Mouse (Mus musculus) liver, adult 2 months (tissue): ENCODE measurements around the gene Iqck. TPM values are rescaled to one million over a fixed set of nuclear protein-coding genes. Genes with fewer than 3 reads are reported as not detected.

Experiments used
- DNase-seq: peaks from one replicate; pipeline ENCODE4 v3.0.0-alpha.2; 2011; ENCODE audit warnings: low read depth, low spot score; ENCODE audit errors: extremely low read depth
- H3K27ac ChIP-seq: fragments of 200-500 bp; replicated peaks from 2 replicates; pipeline ENCODE4 v1.5.1; 2012; ENCODE audit warnings: low read depth, mild to moderate bottlenecking, control low read depth, inconsistent platforms, low read length; ENCODE audit not compliant: insufficient read depth
- H3K27me3 ChIP-seq: fragments of 200-500 bp; 2 replicates; pipeline ENCODE4 v1.6.1; 2012; ENCODE audit warnings: mild to moderate bottlenecking, moderate library complexity, low read length, inconsistent platforms; ENCODE audit not compliant: control insufficient read depth, insufficient read depth
- H3K36me3 ChIP-seq: fragments of 200-500 bp; 2 replicates; pipeline ENCODE4 v1.6.1; 2012; ENCODE audit warnings: low read length, inconsistent platforms; ENCODE audit not compliant: control insufficient read depth, insufficient read depth
- H3K4me1 ChIP-seq: fragments of 200-500 bp; 2 replicates; pipeline ENCODE4 v1.6.1; 2011; ENCODE audit warnings: low read length; ENCODE audit not compliant: control insufficient read depth, insufficient read depth
- H3K4me3 ChIP-seq: fragments of 200-500 bp; 2 replicates; pipeline ENCODE4 v1.5.1; 2011; ENCODE audit warnings: low read depth, mild to moderate bottlenecking, control low read depth, low read length, moderate library complexity; ENCODE audit not compliant: insufficient read depth
- H3K79me2 ChIP-seq: fragments of 200-500 bp; 2 replicates; pipeline ENCODE4 v1.6.1; 2012; ENCODE audit warnings: inconsistent platforms, mild to moderate bottlenecking, low read length, moderate library complexity; ENCODE audit not compliant: control insufficient read depth, insufficient read depth
- H3K9ac ChIP-seq: fragments of 200-500 bp; 2 replicates; pipeline ENCODE4 v1.6.1; 2012; ENCODE audit warnings: low read depth, mild to moderate bottlenecking, control low read depth, inconsistent platforms, low read length
- CTCF ChIP-seq: fragments of 200-500 bp; IDR thresholded peaks from 2 replicates; pipeline ENCODE4 v1.5.1; 2011; ENCODE audit warnings: low read depth, low read length, control low read depth
- POLR2A ChIP-seq: fragments of 200-500 bp; IDR thresholded peaks from 2 replicates; pipeline ENCODE4 v1.6.1; 2011; ENCODE audit warnings: low read length, control low read depth; ENCODE audit not compliant: insufficient read depth; ENCODE audit errors: extremely low read depth
- WGBS: fragments of 180-500 bp; shearing (Covaris S2); methylation state at CpG from one replicate; pipeline ENCODE4 v1.1.7; 2018; 5-methylcytosine and 5-hydroxymethylcytosine counted together
- polyA plus RNA-seq: library from polyadenylated mRNA; depleted of rRNA; stranded (reverse); fragments of >200 nt; gene quantifications from 2 replicates; pipeline ENCODE4 v1.2.3, GENCODE M21; 2012
- total RNA-seq: library from RNA; depleted of rRNA; stranded (reverse); fragments of >200 nt; gene quantifications from 2 replicates; pipeline ENCODE4 v1.2.3, GENCODE M21; 2014

Iqck gene
- total and polyA plus RNA-seq, 2 experiments: 0.07 to 0.09 TPM

GRCm38 (mm10) chr7:118968870-118969269 lies 113.3 kb downstream of the Iqck start:
- no peak overlapping the region for H3K4me3 ChIP-seq
- no peak overlapping the region for H3K9ac ChIP-seq
- DNase-seq: no peak
- H3K4me1 ChIP-seq: no peaks in the 10 kb centered on the region
- 97% methylated on average over 3 of the region's 3 CpGs for WGBS
- TF ChIP-seq CTCF (no peak), POLR2A (no peak)
- no peak overlapping the region for H3K27ac ChIP-seq
- H3K36me3 ChIP-seq: no peaks in the 10 kb centered on the region
- no peaks in the 10 kb centered on the region for H3K27me3 ChIP-seq
- H3K79me2 ChIP-seq: no peaks in the 10 kb centered on the region

DNA sequence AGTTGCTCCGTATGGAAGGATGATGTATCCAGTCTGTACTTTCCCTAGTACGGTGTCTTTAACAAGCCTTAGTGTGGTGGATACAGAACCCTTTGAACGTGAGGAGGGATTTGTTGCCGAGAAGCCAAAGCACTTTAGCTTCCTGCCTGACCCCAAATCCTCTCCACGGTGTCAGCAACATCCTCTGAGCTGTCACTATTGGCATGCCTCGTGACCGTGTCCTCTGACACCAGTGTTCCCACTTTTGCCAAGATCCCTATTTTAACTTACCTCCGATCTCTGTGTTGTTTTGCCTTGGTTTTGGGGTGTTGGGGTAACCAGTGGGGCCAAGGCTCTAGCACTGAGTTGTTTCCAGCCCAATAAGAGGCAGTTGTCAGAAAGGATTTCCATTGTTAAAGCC lies 115.9 kb downstream of the Iqck start:
- Histone ChIP-seq H3K27ac (no peak overlapping the region), H3K36me3 (no peaks in the 10 kb centered on the region), H3K79me2 (no peaks in the 10 kb centered on the region), H3K4me1 (no peaks in the 10 kb centered on the region), H3K27me3 (no peaks in the 10 kb centered on the region), H3K9ac (no peak overlapping the region), H3K4me3 (no peak overlapping the region)
- TF ChIP-seq CTCF (no peak), POLR2A (no peak)
- 77% methylated on average over 8 of the region's 8 CpGs for WGBS
- no peak for DNase-seq

DNA sequence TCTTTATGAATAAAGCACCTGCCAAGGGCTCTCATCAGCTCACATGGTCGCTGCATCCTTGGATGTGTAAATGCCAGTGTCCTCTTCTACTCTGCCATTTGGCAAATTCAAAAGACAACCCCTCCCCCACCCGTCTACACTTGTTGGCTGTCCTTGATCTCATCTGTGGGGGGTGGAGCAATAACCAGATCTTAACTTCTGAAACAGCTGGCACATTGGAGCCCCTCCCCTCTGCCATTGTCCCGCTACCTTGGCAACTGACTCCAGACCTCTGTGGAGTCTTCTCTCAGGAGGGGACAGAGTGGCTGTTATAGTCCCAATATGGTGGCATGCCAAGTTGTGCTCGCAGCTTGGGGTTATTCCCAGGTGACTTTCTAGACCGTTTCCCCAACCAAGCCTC lies 116.8 kb downstream of the Iqck start:
- Histone ChIP-seq H3K36me3 (no peaks in the 10 kb centered on the region), H3K9ac (no peak overlapping the region), H3K4me3 (no peak overlapping the region), H3K4me1 (no peaks in the 10 kb centered on the region), H3K79me2 (no peaks in the 10 kb centered on the region), H3K27me3 (no peaks in the 10 kb centered on the region), H3K27ac (no peak overlapping the region)
- WGBS: 87% methylated on average over 5 of the region's 5 CpGs
- no peak for DNase-seq
- TF ChIP-seq POLR2A: no peak
- no peak for TF ChIP-seq CTCF

DNA sequence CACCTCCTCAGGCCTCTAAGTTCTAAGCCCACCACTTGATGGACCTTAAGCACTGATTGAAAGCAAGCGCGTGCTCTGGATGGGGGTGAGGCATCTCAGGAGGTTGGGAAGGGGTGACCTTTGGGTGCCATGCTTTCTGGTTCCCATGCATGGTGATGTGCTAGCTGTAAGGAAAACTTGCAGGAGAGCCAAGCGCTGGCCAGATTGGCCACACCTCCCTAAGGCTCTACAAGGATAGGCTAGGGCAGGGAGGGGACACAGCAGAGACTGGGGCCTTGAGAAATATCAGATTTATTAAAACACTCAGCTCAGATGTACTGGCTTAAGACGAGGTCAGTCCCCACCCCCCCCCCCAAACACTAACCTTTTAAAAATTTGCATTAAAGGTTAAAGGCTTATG lies 117.8 kb downstream of the Iqck start:
- H3K79me2 ChIP-seq: no peaks in the 10 kb centered on the region
- WGBS: 90% methylated on average over 4 of the region's 4 CpGs
- no peak for DNase-seq
- no peak overlapping the region for H3K9ac ChIP-seq
- H3K36me3 ChIP-seq: no peaks in the 10 kb centered on the region
- H3K4me1 ChIP-seq: no peaks in the 10 kb centered on the region
- H3K4me3 ChIP-seq: no peak overlapping the region
- no peaks in the 10 kb centered on the region for H3K27me3 ChIP-seq
- H3K27ac ChIP-seq: no peak overlapping the region
- no peak for TF ChIP-seq CTCF

DNA sequence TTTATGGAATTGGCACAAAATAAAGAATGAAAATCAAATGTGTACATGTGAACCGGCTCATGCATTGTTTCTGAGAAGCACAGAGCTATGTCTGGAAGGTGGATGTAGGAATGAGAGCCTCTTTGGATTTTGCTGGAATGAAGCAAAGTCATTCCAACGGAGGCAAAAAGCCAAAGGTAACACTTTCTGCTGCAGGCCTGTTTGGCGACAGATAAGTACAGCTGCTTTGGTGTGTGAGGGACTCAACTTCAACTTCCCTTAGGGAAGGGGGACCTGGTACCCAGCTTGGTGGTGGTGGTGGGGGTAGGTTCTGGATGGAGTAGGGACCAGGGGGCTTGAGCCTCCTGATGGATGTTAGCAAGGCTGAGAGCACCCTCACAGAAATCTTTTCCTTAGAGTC lies 120.3 kb downstream of the Iqck start:
- H3K36me3 ChIP-seq: no peaks in the 10 kb centered on the region

DNA sequence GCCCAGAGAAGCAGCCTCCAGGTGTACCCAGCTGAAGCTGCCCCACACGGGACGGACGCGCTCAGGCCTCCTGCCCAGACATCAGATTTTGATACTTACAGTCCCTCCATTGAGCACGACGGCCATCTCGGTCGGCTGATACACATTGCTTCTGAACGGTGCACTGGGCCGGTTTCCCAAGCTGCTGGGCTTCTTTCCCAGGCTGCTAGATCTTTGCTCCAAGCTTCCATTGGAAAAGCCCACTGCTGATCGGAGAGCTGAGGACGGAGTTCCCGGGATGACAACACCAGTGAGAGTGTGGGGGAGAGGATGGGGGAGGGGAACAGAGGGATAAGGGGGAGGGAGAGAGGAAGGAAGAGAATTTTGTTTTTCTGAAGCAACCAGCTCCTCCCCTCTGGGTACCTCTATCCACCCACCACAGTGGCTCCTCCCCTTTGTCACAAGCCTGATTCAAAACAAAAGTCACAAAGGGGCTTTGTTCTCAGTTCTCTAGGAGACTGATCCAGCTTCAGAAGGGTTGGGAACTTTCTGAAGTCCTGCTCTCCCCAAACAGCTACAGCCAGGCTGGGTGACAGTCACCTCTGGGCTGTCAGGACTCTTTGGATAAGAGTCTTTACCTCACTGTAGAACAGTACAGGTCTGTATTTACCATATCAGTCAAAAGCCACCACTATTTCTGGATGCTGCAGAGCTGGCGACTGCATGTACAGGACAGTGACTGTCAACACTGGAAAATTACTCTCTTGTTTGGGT lies 121.0 kb downstream of the Iqck start:
- Histone ChIP-seq H3K27ac (no peak overlapping the region), H3K36me3 (no peaks in the 10 kb centered on the region), H3K79me2 (no peaks in the 10 kb centered on the region), H3K9ac (no peak overlapping the region), H3K27me3 (no peaks in the 10 kb centered on the region), H3K4me1 (no peaks in the 10 kb centered on the region), H3K4me3 (no peak overlapping the region)
- 55% methylated on average over 14 of the region's 14 CpGs for WGBS
- TF ChIP-seq POLR2A: no peak
- TF ChIP-seq CTCF: no peak
- DNase-seq: peak; percentile 40

More for the DNA sequence above, 120.3 kb downstream of the Iqck start:
- H3K27me3 ChIP-seq: no peaks in the 10 kb centered on the region
- H3K4me3 ChIP-seq: no peak overlapping the region
- no peak overlapping the region for H3K27ac ChIP-seq
- TF ChIP-seq POLR2A (no peak), CTCF (no peak)
- H3K9ac ChIP-seq: no peak overlapping the region
- no peaks in the 10 kb centered on the region for H3K4me1 ChIP-seq
- no peaks in the 10 kb centered on the region for H3K79me2 ChIP-seq
- no peak for DNase-seq
- 61% methylated on average over 3 of the region's 3 CpGs for WGBS
